Mouse (Mus musculus): ENCODE results near the gene Suclg2.

Suclg2 gene

GRCm38 (mm10) chr6:95479801-95480200 is 238.8 kb downstream of the Suclg2 start:
- no peak for DNase-seq (ENCODE audit: low read depth, low spot score)

- no peak for DNase-seq (ENCODE audit: low read depth, low spot score)
Observed at GRCm38 (mm10) chr6:95469521-95469920, 249.1 kb downstream of the Suclg2 start.

- DNase-seq (ENCODE audit: low read depth, low spot score) = no peak
Observed at GRCm38 (mm10) chr6:95465322-95465721, 253.3 kb downstream of the Suclg2 start.

GRCm38 (mm10) chr6:95459372-95459771 is 259.2 kb downstream of the Suclg2 start:
- peak; percentile 27 for DNase-seq (ENCODE audit: low read depth, low spot score)

- DNase-seq (ENCODE audit: low read depth, low spot score) = no peak
Observed at GRCm38 (mm10) chr6:95446151-95446550, 272.4 kb downstream of the Suclg2 start.

- DNase-seq (ENCODE audit: low read depth, low spot score) = no peak
Observed at GRCm38 (mm10) chr6:95445036-95445435, 273.6 kb downstream of the Suclg2 start.

Measured in embryo, embryonic 11.5 days (tissue).